Mouse (Mus musculus) bone marrow, adult 2 months (tissue): ENCODE data around the gene Megf11.

Experiments used
- CTCF ChIP-seq: fragments of 200-500 bp; IDR thresholded peaks from 2 replicates; pipeline ENCODE4 v1.5.1; 2011; ENCODE audit warnings: low read length, control low read depth; ENCODE audit not compliant: control insufficient read depth, insufficient read depth
- POLR2A ChIP-seq: fragments of 200-500 bp; IDR thresholded peaks from 2 replicates; pipeline ENCODE4 v1.6.1; 2011; ENCODE audit warnings: low read depth, mild to moderate bottlenecking, control low read depth, low read length, borderline replicate concordance; ENCODE audit not compliant: control insufficient read depth

GRCm38 (mm10) chr9:64447522-64447921 is 62.1 kb downstream of the Megf11 start:
- TF ChIP-seq CTCF = no peak
- no peak for TF ChIP-seq POLR2A
